In the genomic region with DNA sequence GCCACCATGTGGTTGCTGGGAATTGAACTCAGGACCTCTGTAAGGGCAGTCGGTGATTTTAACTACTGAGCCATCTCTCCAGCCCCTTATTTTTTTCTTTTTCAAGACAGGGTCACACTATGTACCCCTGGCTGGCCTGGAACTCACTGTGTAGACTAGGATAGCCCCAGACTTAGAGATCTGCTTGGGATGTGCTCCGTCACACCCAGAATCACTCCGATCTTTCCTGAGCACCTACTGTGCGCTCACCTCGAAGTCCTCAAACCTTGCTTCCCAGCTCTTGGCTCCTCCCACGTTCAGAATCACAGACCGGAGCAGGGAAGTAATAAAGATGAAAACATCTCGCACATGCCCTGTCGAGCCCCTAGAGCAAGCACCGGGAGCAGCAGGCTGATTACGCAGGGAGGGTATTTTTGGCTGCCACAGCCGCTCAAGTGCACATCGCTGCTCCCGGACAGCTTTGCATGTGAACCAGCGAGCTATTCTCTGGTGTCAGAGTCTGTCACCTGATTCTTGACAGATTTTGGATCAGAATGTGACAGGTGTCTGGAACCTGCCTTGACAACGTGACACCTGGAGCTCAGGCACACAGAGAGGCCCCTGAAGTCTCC, we compare ENCODE assay signal across 27 mouse cellular contexts. TPM values are rescaled to one million over a fixed set of nuclear protein-coding genes. Genes with fewer than 3 reads are reported as not detected.
A peak's percentile ranks its signal among the peaks of the same experiment; 100 is the strongest.
DNase-seq lines count a peak whose midpoint lies in the region; ATAC-seq and TF ChIP-seq lines count a peak whose summit lies in the region.
"Had no signal": no experiment of that assay in that cellular context is flagged by ENCODE, and none has a peak within 500 bp of the region (broad histone marks: within the 10 kb centered on the region; RNA-seq: fewer than 3 reads in every experiment).

No protein-coding gene starts in this region.

- 0 out of 2 replicates have a peak, but pooled peaks have one; percentile 16 for ATAC-seq in forebrain, postnatal 0 days
- no peak for ATAC-seq in forebrain, embryonic 14.5 days
- no peak for ATAC-seq in heart, embryonic 14.5 days (ENCODE audit: insufficient number of reproducible peaks, insufficient read depth, low FRiP score, low read depth)
- ATAC-seq in liver, embryonic 11.5 days (replicated peaks; ENCODE audit: low FRiP score): no peak
- ATAC-seq: activated CD4-positive, CD25-positive, alpha-beta regulatory T cell, adult 4 months; forebrain, embryonic 13.5 days; intestine, postnatal 0 days; midbrain, embryonic 13.5 days had no signal

- no peaks in the 10 kb centered on the region for H3K9me3 ChIP-seq in forebrain, postnatal 0 days (ENCODE audit: low read length)
- H3K9me3 ChIP-seq in forebrain, embryonic 14.5 days (replicated peaks; ENCODE audit: control insufficient read depth, low read length): no peaks in the 10 kb centered on the region
- H3K9me3 ChIP-seq in heart, embryonic 14.5 days (ENCODE audit: control insufficient read depth, low read length): no peaks in the 10 kb centered on the region
- no peaks in the 10 kb centered on the region for H3K9me3 ChIP-seq in CH12.LX (replicated peaks; ENCODE audit: low read length)
- no peaks in the 10 kb centered on the region for H3K9me3 ChIP-seq in liver, embryonic 11.5 days (ENCODE audit: control insufficient read depth, low read length)
- H3K9me3 ChIP-seq: forebrain, embryonic 13.5 days; limb, embryonic 10.5 days; limb, embryonic 15.5 days; midbrain, embryonic 13.5 days; neural tube, embryonic 15.5 days had no signal

- TF ChIP-seq CTCF in forebrain, postnatal 0 days (IDR thresholded peaks at IDR 0.05; ENCODE audit: low read depth): no peak
- no peak for TF ChIP-seq CTCF in CH12.LX (conservative IDR thresholded peaks at IDR 0.05 in 1 of 2, IDR thresholded peaks at IDR 0.05 in 1 of 2; ENCODE audit: low read depth in 2 of 2, low read length in 2 of 2)

- no peaks in the 10 kb centered on the region for H3K79me2 ChIP-seq in CH12.LX (replicated peaks; ENCODE audit: control insufficient read depth, extremely low read depth, insufficient read depth, poor library complexity, severe bottlenecking)

- peak; percentile 34 for DNase-seq in forebrain, postnatal 0 days
- DNase-seq in forebrain, embryonic 14.5 days (ENCODE audit: low spot score): no peak
- DNase-seq in heart, postnatal 14 days: no peak
- no peak for DNase-seq in CH12.LX (ENCODE audit: extremely low read depth)
- peak; percentile 27 for DNase-seq in brain, adult 2 months (ENCODE audit: low read depth, low spot score)
- no peak for DNase-seq in kidney, adult 9 months
- DNase-seq in liver, embryonic 11.5 days (ENCODE audit: low spot score): no peak
- DNase-seq: adrenal gland, adult 8-10 months; gastrocnemius, postnatal 25 days; kidney, postnatal 14 days; layer of hippocampus, adult 9-11 months; lung, adult 2 months; lung, postnatal 10 days; right cerebral cortex, postnatal 25 days; thymus, adult 18-20 months; thymus, postnatal 25 days had no signal

- intact Hi-C loops in heart, postnatal 14 days (cut with DNase I): no loop called here

- no peak overlapping the region for H3K9ac ChIP-seq in forebrain, postnatal 0 days
- no peak overlapping the region for H3K9ac ChIP-seq in forebrain, embryonic 14.5 days (ENCODE audit: low read length)
- H3K9ac ChIP-seq in heart, embryonic 14.5 days (ENCODE audit: low read length): no peak overlapping the region
- no peak overlapping the region for H3K9ac ChIP-seq in CH12.LX (ENCODE audit: insufficient read depth, low read depth)
- H3K9ac ChIP-seq in liver, embryonic 11.5 days (ENCODE audit: low read depth, low read length): no peak overlapping the region
- H3K9ac ChIP-seq: forebrain, embryonic 13.5 days; hindbrain, embryonic 14.5 days; limb, embryonic 15.5 days; liver, embryonic 14.5 days; midbrain, embryonic 13.5 days; neural tube, embryonic 15.5 days had no signal

- H3K4me3 ChIP-seq in forebrain, postnatal 0 days (ENCODE audit: low read depth, low read length): no peak overlapping the region
- no peak overlapping the region for H3K4me3 ChIP-seq in forebrain, embryonic 14.5 days (ENCODE audit: low read depth, low read length)
- H3K4me3 ChIP-seq in heart, embryonic 14.5 days (ENCODE audit: control insufficient read depth in 1 of 2, insufficient read depth in 1 of 2, low read depth in 1 of 2, low read length in 2 of 2): no peak overlapping the region
- no peak overlapping the region for H3K4me3 ChIP-seq in CH12.LX (replicated peaks in 1 of 3; ENCODE audit: low read depth in 2 of 3, low read length in 2 of 3, poor library complexity in 1 of 3)
- H3K4me3 ChIP-seq in liver, embryonic 11.5 days (ENCODE audit: low read depth, low read length): no peak overlapping the region
- H3K4me3 ChIP-seq: forebrain, embryonic 13.5 days; limb, embryonic 10.5 days; limb, embryonic 15.5 days; midbrain, embryonic 13.5 days; neural tube, embryonic 15.5 days had no signal

- 75% methylated on average over 16 of the region's 16 CpGs for WGBS in forebrain, postnatal 0 days
- WGBS in forebrain, embryonic 14.5 days: 83% methylated on average over 16 of the region's 16 CpGs
- 50% methylated on average over 16 of the region's 16 CpGs for WGBS in heart, embryonic 14.5 days
- WGBS in liver, embryonic 11.5 days: 81% methylated on average over 16 of the region's 16 CpGs

- TF ChIP-seq POLR2A in CH12.LX (IDR thresholded peaks at IDR 0.05; ENCODE audit: low read depth, low read length): no peak

- H3K4me2 ChIP-seq in forebrain, postnatal 0 days (ENCODE audit: low read depth): no peak overlapping the region
- H3K4me2 ChIP-seq in forebrain, embryonic 14.5 days (ENCODE audit: low read length): no peak overlapping the region
- H3K4me2 ChIP-seq in heart, embryonic 14.5 days (ENCODE audit: low read length): peak overlapping the region; percentile 28
- H3K4me2 ChIP-seq in CH12.LX (ENCODE audit: insufficient read depth, low read depth, poor library complexity, severe bottlenecking): no peak overlapping the region
- H3K4me2 ChIP-seq in liver, embryonic 11.5 days: no peak overlapping the region
- H3K4me2 ChIP-seq: forebrain, embryonic 13.5 days; hindbrain, embryonic 14.5 days; limb, embryonic 15.5 days; midbrain, embryonic 13.5 days; neural tube, embryonic 15.5 days had no signal

- 0 out of 2 replicates have a peak, but pooled peaks cover 6% of the 10 kb centered on the region for H3K27me3 ChIP-seq in forebrain, postnatal 0 days (ENCODE audit: insufficient read depth, low read length)
- H3K27me3 ChIP-seq in forebrain, embryonic 14.5 days (replicated peaks; ENCODE audit: control insufficient read depth, insufficient read depth, low read length): no peaks in the 10 kb centered on the region
- H3K27me3 ChIP-seq in heart, embryonic 14.5 days (ENCODE audit: control insufficient read depth, insufficient read depth, low read length): 0 out of 2 replicates have a peak, but pooled peaks cover 7% of the 10 kb centered on the region
- no peaks in the 10 kb centered on the region for H3K27me3 ChIP-seq in CH12.LX (replicated peaks)
- H3K27me3 ChIP-seq in liver, embryonic 11.5 days (replicated peaks; ENCODE audit: control insufficient read depth, insufficient read depth, low read length): no peaks in the 10 kb centered on the region
- H3K27me3 ChIP-seq: limb, embryonic 15.5 days; neural tube, embryonic 15.5 days had no signal

- peaks cover 6% of the 10 kb centered on the region for H3K36me3 ChIP-seq in forebrain, postnatal 0 days (ENCODE audit: insufficient read depth)
- H3K36me3 ChIP-seq in forebrain, embryonic 14.5 days (ENCODE audit: control insufficient read depth, insufficient read depth, low read length): peaks cover 17% of the 10 kb centered on the region
- H3K36me3 ChIP-seq in heart, embryonic 14.5 days (ENCODE audit: control insufficient read depth, insufficient read depth, low read length): peaks cover 5% of the 10 kb centered on the region; the same call in 1 of the 2 replicates
- H3K36me3 ChIP-seq in CH12.LX (replicated peaks in 1 of 2; ENCODE audit: control insufficient read depth in 1 of 2, insufficient read depth in 1 of 2, low read length in 1 of 2): peaks cover 0 to 53% of the 10 kb centered on the region in 2 experiments
- H3K36me3 ChIP-seq in liver, embryonic 11.5 days (ENCODE audit: control insufficient read depth, insufficient read depth, low read length): peaks cover 3% of the 10 kb centered on the region; the same call in 1 of the 2 replicates

- H3K27ac ChIP-seq in forebrain, postnatal 0 days (ENCODE audit: low read depth, low read length): no peak overlapping the region
- H3K27ac ChIP-seq in forebrain, embryonic 14.5 days (ENCODE audit: low read depth, low read length): no peak overlapping the region
- H3K27ac ChIP-seq in heart, embryonic 14.5 days (replicated peaks in 1 of 2; ENCODE audit: control insufficient read depth in 1 of 2, insufficient read depth in 1 of 2, low read depth in 2 of 2, low read length in 2 of 2): 0 out of 4 replicates have a peak overlapping the region, but pooled peaks of 1 of the 2 experiments have one; percentile 31
- no peak overlapping the region for H3K27ac ChIP-seq in CH12.LX (ENCODE audit: insufficient read depth, low read depth)
- no peak overlapping the region for H3K27ac ChIP-seq in liver, embryonic 11.5 days (ENCODE audit: low read depth, low read length)
- H3K27ac ChIP-seq: forebrain, embryonic 13.5 days; hindbrain, embryonic 14.5 days; limb, embryonic 10.5 days; limb, embryonic 15.5 days; liver, embryonic 14.5 days; macrophage had no signal

- dilution Hi-C loops in CH12.LX (cut with MboI; ENCODE audit: extremely low pct_ligation_motif_present, extremely low pct_unique_long_range_greater_than_20kb, low sequenced_read_pairs): no loop called here

- TF ChIP-seq EP300 in CH12.LX (IDR thresholded peaks at IDR 0.05; ENCODE audit: low read length): no peak

- in situ Hi-C loops in CH12.LX (cut with MboI; ENCODE audit: low pct_ligation_motif_present, low pct_unique_long_range_greater_than_20kb, low sequenced_read_pairs): no loop called here

- H3K4me1 ChIP-seq in forebrain, postnatal 0 days (ENCODE audit: insufficient read depth): no peaks in the 10 kb centered on the region
- no peaks in the 10 kb centered on the region for H3K4me1 ChIP-seq in forebrain, embryonic 14.5 days (ENCODE audit: control insufficient read depth, insufficient read depth, low read length)
- peaks cover 8 to 10% of the 10 kb centered on the region in 2 experiments; a peak in 2 of 4 replicates for H3K4me1 ChIP-seq in heart, embryonic 14.5 days (ENCODE audit: control insufficient read depth in 2 of 2, insufficient read depth in 2 of 2, low read length in 2 of 2)
- H3K4me1 ChIP-seq in CH12.LX (ENCODE audit: control insufficient read depth in 1 of 2, insufficient read depth in 2 of 2): peaks cover 0 to 13% of the 10 kb centered on the region in 2 experiments; a peak in 2 of 4 replicates
- peaks cover 12% of the 10 kb centered on the region for H3K4me1 ChIP-seq in liver, embryonic 11.5 days (replicated peaks; ENCODE audit: control insufficient read depth, insufficient read depth, low read length)

- TF ChIP-seq RAD21 in CH12.LX (IDR thresholded peaks at IDR 0.05; ENCODE audit: low read depth, low read length): no peak

RNA-seq across cellular contexts. Expression of a gene that starts 13.0 kb away (rescaled TPM):
- total RNA-seq in forebrain, postnatal 0 days (2014; rRNA removed): 99.3 and 112 TPM in 2 replicates
- polyA plus RNA-seq in forebrain, postnatal 0 days (2015; fragmentation: Nextera tagmentation; extraction: Ambion mirVana): 59.0 and 65.7 TPM in 2 replicates
- 55.9 and 58.6 TPM in 2 replicates for polyA plus RNA-seq in forebrain, embryonic 14.5 days (2014; fragmentation: Nextera tagmentation; extraction: Ambion mirVana)
- 15.3 and 18.6 TPM in 2 replicates for polyA plus RNA-seq in heart, embryonic 14.5 days (2014; fragmentation: Nextera tagmentation; extraction: Ambion mirVana)
- 10 to 100 TPM in 1 of 2 experiments, 1 to 10 TPM in 1; 9.9 to 11.7 TPM for total RNA-seq in heart, postnatal 14 days (2021)
- total RNA-seq in CH12.LX (2012; rRNA removed): 21.4 and 24.2 TPM in 2 replicates
- total RNA-seq in CH12.LX (2014; rRNA removed): 26.3 and 27.9 TPM in 2 replicates
- 20.1 and 21.0 TPM in 2 replicates for polyA plus RNA-seq in CH12.LX (2012; ENCODE audit: insufficient read length, low read depth)
- polyA plus RNA-seq in liver, embryonic 11.5 days (2014; fragmentation: Nextera tagmentation; extraction: Ambion mirVana): 46.5 and 48.5 TPM in 2 replicates

RNA-seq across cellular contexts. Expression of a gene that starts 13.2 kb away (rescaled TPM):
- 26.2 and 26.8 TPM in 2 replicates for total RNA-seq in forebrain, postnatal 0 days (2014; rRNA removed)
- 22.7 and 28.6 TPM in 2 replicates for polyA plus RNA-seq in forebrain, postnatal 0 days (2015; fragmentation: Nextera tagmentation; extraction: Ambion mirVana)
- 18.2 and 18.6 TPM in 2 replicates for polyA plus RNA-seq in forebrain, embryonic 14.5 days (2014; fragmentation: Nextera tagmentation; extraction: Ambion mirVana)
- polyA plus RNA-seq in heart, embryonic 14.5 days (2014; fragmentation: Nextera tagmentation; extraction: Ambion mirVana): 22.1 and 22.7 TPM in 2 replicates
- 10 to 100 TPM; 11.0 to 11.3 TPM for total RNA-seq in heart, postnatal 14 days (2021)
- total RNA-seq in CH12.LX (2012; rRNA removed): 9.5 and 10.9 TPM in 2 replicates
- total RNA-seq in CH12.LX (2014; rRNA removed): 8.3 and 9.3 TPM in 2 replicates
- polyA plus RNA-seq in CH12.LX (2012; ENCODE audit: insufficient read length, low read depth): 14.4 and 15.2 TPM in 2 replicates
- 27.9 and 29.5 TPM in 2 replicates for polyA plus RNA-seq in liver, embryonic 11.5 days (2014; fragmentation: Nextera tagmentation; extraction: Ambion mirVana)

Comparison
In these comparisons a context has a peak if more than half of its experiments do, and no peak if none do; other contexts are left out.
1. DNase-seq: peak in forebrain, postnatal 0 days (single experiment) and brain, adult 2 months (single experiment); none in forebrain, embryonic 14.5 days (single experiment), heart, postnatal 14 days (0 of 2), CH12.LX (single experiment), kidney, adult 9 months (single experiment) and liver, embryonic 11.5 days (single experiment).